Mouse (Mus musculus): ENCODE results near the gene Stn1. TPM values are rescaled to one million over a fixed set of nuclear protein-coding genes. Genes with fewer than 3 reads are reported as not detected.

The Stn1 gene
- total RNA-seq, 1 experiment from 2014 or later = 15.3 TPM

GRCm38 (mm10) chr19:47545055-47545454 lies 7.7 kb upstream of the Stn1 start:
- no peak for DNase-seq

- no peak for DNase-seq
Observed at GRCm38 (mm10) chr19:47542441-47542840, 5.1 kb upstream of the Stn1 start.

GRCm38 (mm10) chr19:47538801-47539200 lies 1.5 kb upstream of the Stn1 start:
- DNase-seq = peak; percentile 22

- no peak for DNase-seq
Observed at GRCm38 (mm10) chr19:47537879-47538278, 572 bp upstream of the Stn1 start.

GRCm38 (mm10) chr19:47536521-47537299 lies 597 bp downstream of the Stn1 start:
- peak; percentile 99 for DNase-seq

- DNase-seq = no peak
Observed at GRCm38 (mm10) chr19:47534131-47534530, 3.2 kb downstream of the Stn1 start.

- DNase-seq = no peak
Observed at GRCm38 (mm10) chr19:47532449-47532848, 4.9 kb downstream of the Stn1 start.

GRCm38 (mm10) chr19:47531309-47531708 lies 6.0 kb downstream of the Stn1 start:
- DNase-seq = no peak

- no peak for DNase-seq
Observed at GRCm38 (mm10) chr19:47526239-47526986, 10.9 kb downstream of the Stn1 start.

GRCm38 (mm10) chr19:47524905-47525304 lies 12.4 kb downstream of the Stn1 start:
- no peak for DNase-seq

- no peak for DNase-seq
Observed at GRCm38 (mm10) chr19:47521403-47521802, 15.9 kb downstream of the Stn1 start.

- DNase-seq = no peak
Observed at GRCm38 (mm10) chr19:47519163-47519893, 18.0 kb downstream of the Stn1 start.

- DNase-seq = peak; percentile 45
Observed at GRCm38 (mm10) chr19:47518475-47519162, 18.7 kb downstream of the Stn1 start.

- DNase-seq = no peak
Observed at GRCm38 (mm10) chr19:47517570-47517969, 19.7 kb downstream of the Stn1 start.

- DNase-seq = no peak
Observed at GRCm38 (mm10) chr19:47516879-47517278, 20.4 kb downstream of the Stn1 start.

- DNase-seq = no peak
Observed at GRCm38 (mm10) chr19:47515091-47515490, 22.2 kb downstream of the Stn1 start.

- no peak for DNase-seq
Observed at GRCm38 (mm10) chr19:47513618-47513897, 23.7 kb downstream of the Stn1 start.

- no peak for DNase-seq
Observed at GRCm38 (mm10) chr19:47512794-47513617, 24.3 kb downstream of the Stn1 start.

GRCm38 (mm10) chr19:47511958-47512357 lies 25.3 kb downstream of the Stn1 start:
- DNase-seq = peak; percentile 68

GRCm38 (mm10) chr19:47511294-47511675 lies 26.0 kb downstream of the Stn1 start:
- DNase-seq = no peak

- DNase-seq = peak; percentile 51
Observed at GRCm38 (mm10) chr19:47510473-47511293, 26.6 kb downstream of the Stn1 start.
